Mouse (Mus musculus): ENCODE results near the gene Phf1. TPM values are rescaled to one million over a fixed set of nuclear protein-coding genes. Genes with fewer than 3 reads are reported as not detected.
A peak's percentile ranks its signal among the peaks of the same experiment; 100 is the strongest.
"Not testable (repeated sequence)": the region's sequence is repeated elsewhere in the genome, so short reads cannot be mapped to it uniquely, and the experiment has no call there.

The Phf1 gene
- total and polyA plus RNA-seq, 2 experiments from 2014 or later, result 30.8 to 45.7 TPM

DNA sequence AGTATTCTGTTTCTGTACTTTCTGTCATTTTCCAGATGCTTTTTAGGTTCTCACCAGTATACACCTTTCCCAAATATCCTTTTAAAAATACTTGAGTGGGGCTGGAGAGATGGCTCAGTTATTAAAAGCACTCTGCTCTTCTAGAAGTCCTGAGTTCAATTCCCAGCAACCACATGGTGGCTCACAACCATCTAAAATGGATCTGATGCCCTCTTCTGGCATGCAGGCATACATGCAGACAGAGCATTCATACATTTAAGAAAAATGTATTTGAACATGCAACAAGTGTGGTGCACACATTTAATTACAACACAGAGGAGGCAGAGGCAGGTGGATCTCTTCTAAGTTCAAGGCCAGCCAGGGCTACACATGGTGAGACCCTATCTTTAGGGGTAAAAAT is 42.6 kb downstream of the Phf1 start:
- ATAC-seq, result no peak
- H3K36me3 ChIP-seq (ENCODE audit: insufficient read depth, low read length), result peaks cover 22% of the 10 kb centered on the region
- no peak overlapping the region for H3K9ac ChIP-seq (replicated peaks; ENCODE audit: low read length)
- peaks cover 8% of the 10 kb centered on the region for H3K4me1 ChIP-seq (ENCODE audit: insufficient read depth, low read length)
- H3K4me3 ChIP-seq (ENCODE audit: low read length), result no peak overlapping the region
- peak; percentile 39; the same call in 1 of the 2 replicates for TF ChIP-seq CTCF (IDR thresholded peaks at IDR 0.05; ENCODE audit: low read depth)
- DNase-seq (ENCODE audit: low spot score), result no peak
- H3K4me2 ChIP-seq (ENCODE audit: low read depth, low read length), result no peak overlapping the region
- no peak overlapping the region for H3K27ac ChIP-seq
- no peaks in the 10 kb centered on the region for H3K9me3 ChIP-seq (ENCODE audit: low read length)
- H3K27me3 ChIP-seq (ENCODE audit: insufficient read depth, low read length), result no peaks in the 10 kb centered on the region

GRCm38 (mm10) chr17:26977354-26977753 is 44.5 kb downstream of the Phf1 start:
- not testable (repeated sequence) for DNase-seq (ENCODE audit: low spot score); H3K4me1 ChIP-seq (ENCODE audit: insufficient read depth, low read length); ATAC-seq; H3K9me3 ChIP-seq (ENCODE audit: low read length); H3K9ac ChIP-seq (replicated peaks; ENCODE audit: low read length); H3K27me3 ChIP-seq (ENCODE audit: insufficient read depth, low read length); H3K4me3 ChIP-seq (ENCODE audit: low read length); H3K4me2 ChIP-seq (ENCODE audit: low read depth, low read length); H3K27ac ChIP-seq
- 90% methylated on average over 6 of the region's 6 CpGs for WGBS
- H3K36me3 ChIP-seq (ENCODE audit: insufficient read depth, low read length), result peaks cover 18% of the 10 kb centered on the region

GRCm38 (mm10) chr17:26979426-26979825 is 46.6 kb downstream of the Phf1 start:
- H3K9ac ChIP-seq (replicated peaks; ENCODE audit: low read length), result no peak overlapping the region
- TF ChIP-seq CTCF (IDR thresholded peaks at IDR 0.05; ENCODE audit: low read depth), result no peak
- no peaks in the 10 kb centered on the region for H3K27me3 ChIP-seq (ENCODE audit: insufficient read depth, low read length)
- ATAC-seq (no peak), DNase-seq (ENCODE audit: low spot score) (no peak)
- WGBS, result 82% methylated on average over 2 of the region's 2 CpGs
- peaks cover 18% of the 10 kb centered on the region for H3K36me3 ChIP-seq (ENCODE audit: insufficient read depth, low read length)
- no peak overlapping the region for H3K27ac ChIP-seq
- H3K9me3 ChIP-seq (ENCODE audit: low read length), result no peaks in the 10 kb centered on the region
- H3K4me1 ChIP-seq (ENCODE audit: insufficient read depth, low read length), result no peaks in the 10 kb centered on the region; the same call in 1 of the 2 replicates
- no peak overlapping the region for H3K4me2 ChIP-seq (ENCODE audit: low read depth, low read length)
- H3K4me3 ChIP-seq (ENCODE audit: low read length), result no peak overlapping the region

- no peak overlapping the region for H3K4me3 ChIP-seq (ENCODE audit: low read length)
- TF ChIP-seq CTCF (IDR thresholded peaks at IDR 0.05; ENCODE audit: low read depth), result no peak
- no peak overlapping the region for H3K9ac ChIP-seq (replicated peaks; ENCODE audit: low read length)
- no peaks in the 10 kb centered on the region for H3K4me1 ChIP-seq (ENCODE audit: insufficient read depth, low read length)
- H3K9me3 ChIP-seq (ENCODE audit: low read length), result no peaks in the 10 kb centered on the region
- peaks cover 15% of the 10 kb centered on the region; the same call in 1 of the 2 replicates for H3K36me3 ChIP-seq (ENCODE audit: insufficient read depth, low read length)
- WGBS, result 71% methylated on average over 2 of the region's 2 CpGs
- ATAC-seq (no peak), DNase-seq (ENCODE audit: low spot score) (no peak)
- no peaks in the 10 kb centered on the region for H3K27me3 ChIP-seq (ENCODE audit: insufficient read depth, low read length)
- H3K4me2 ChIP-seq (ENCODE audit: low read depth, low read length), result no peak overlapping the region
- no peak overlapping the region for H3K27ac ChIP-seq
Observed at GRCm38 (mm10) chr17:26981050-26981449, 48.2 kb downstream of the Phf1 start.

- no peaks in the 10 kb centered on the region for H3K27me3 ChIP-seq (ENCODE audit: insufficient read depth, low read length)
- H3K4me1 ChIP-seq (ENCODE audit: insufficient read depth, low read length), result no peaks in the 10 kb centered on the region
- DNase-seq (ENCODE audit: low spot score) (no peak), ATAC-seq (no peak)
- H3K9ac ChIP-seq (replicated peaks; ENCODE audit: low read length), result no peak overlapping the region
- H3K27ac ChIP-seq, result no peak overlapping the region
- WGBS, result 92% methylated on average over 4 of the region's 4 CpGs
- no peaks in the 10 kb centered on the region for H3K9me3 ChIP-seq (ENCODE audit: low read length)
- H3K36me3 ChIP-seq (ENCODE audit: insufficient read depth, low read length), result peaks cover under 1% of the 10 kb centered on the region; the same call in 1 of the 2 replicates
- TF ChIP-seq CTCF (IDR thresholded peaks at IDR 0.05; ENCODE audit: low read depth), result no peak
- no peak overlapping the region for H3K4me2 ChIP-seq (ENCODE audit: low read depth, low read length)
- H3K4me3 ChIP-seq (ENCODE audit: low read length), result no peak overlapping the region
Observed at GRCm38 (mm10) chr17:26983382-26983781, 50.5 kb downstream of the Phf1 start.

DNA sequence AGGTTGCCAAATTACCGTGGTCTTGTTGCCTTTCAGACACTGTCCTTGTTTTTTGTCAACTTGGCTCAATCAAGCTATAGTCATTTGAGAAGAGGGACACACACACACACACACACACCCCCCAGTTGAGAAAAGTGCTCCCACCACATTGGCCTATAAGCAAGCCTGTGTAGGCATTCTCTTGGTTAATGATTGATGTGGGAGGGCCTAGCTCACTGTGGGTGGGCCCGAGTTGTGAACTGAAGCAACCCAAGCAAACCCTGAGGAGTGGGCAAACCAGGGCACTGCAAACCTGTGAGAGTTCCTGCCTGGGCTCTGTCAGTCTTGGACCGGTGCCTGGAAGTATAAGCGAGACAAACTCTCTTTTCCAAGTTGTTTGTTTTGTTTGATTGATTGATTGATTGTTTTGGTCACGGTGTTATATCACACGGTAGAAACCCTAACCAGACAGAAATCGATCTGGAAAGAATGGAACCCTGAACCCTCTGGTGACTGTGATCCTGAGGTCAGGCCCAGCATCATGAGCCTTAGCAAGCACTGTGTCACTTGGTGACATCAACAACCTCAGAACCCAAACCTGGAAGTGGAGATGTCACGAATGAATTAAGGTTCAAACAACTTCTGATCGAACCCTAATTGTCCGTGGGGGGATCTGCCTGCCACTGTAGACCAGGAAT is 52.8 kb downstream of the Phf1 start:
- no peaks in the 10 kb centered on the region for H3K4me1 ChIP-seq (ENCODE audit: insufficient read depth, low read length)
- H3K9me3 ChIP-seq (ENCODE audit: low read length), result no peaks in the 10 kb centered on the region
- no peak overlapping the region for H3K9ac ChIP-seq (replicated peaks; ENCODE audit: low read length)
- no peak overlapping the region for H3K4me3 ChIP-seq (ENCODE audit: low read length)
- WGBS, result 75% methylated on average over 10 of the region's 10 CpGs
- ATAC-seq (no peak), DNase-seq (ENCODE audit: low spot score) (no peak)
- no peak overlapping the region for H3K4me2 ChIP-seq (ENCODE audit: low read depth, low read length)
- no peak overlapping the region for H3K27ac ChIP-seq
- no peak for TF ChIP-seq CTCF (IDR thresholded peaks at IDR 0.05; ENCODE audit: low read depth)
- H3K27me3 ChIP-seq (ENCODE audit: insufficient read depth, low read length), result no peaks in the 10 kb centered on the region
- no peaks in the 10 kb centered on the region for H3K36me3 ChIP-seq (ENCODE audit: insufficient read depth, low read length)

Small RNA genes lying within 50 kb of the gene (microRNA-seq; reads per million reads assigned to microRNA genes)
- gene Gm27775, result 0 reads per million in 2 experiments
- gene Mir3083, result 2.1 reads per million in 2 experiments
- 1.1 to 1.4 reads per million in 2 experiments for gene Mir6968

Other genes with a start within 250 kb of the Phf1 start
- gene Crebrf, start 217.4 kb upstream of the Phf1 start, total RNA-seq (2014; rRNA removed), result 17.7 and 23.5 TPM in 2 replicates
- 11.7 and 13.4 TPM in 2 replicates for gene Crebrf, start 217.4 kb upstream of the Phf1 start, polyA plus RNA-seq (2015; fragmentation: Nextera tagmentation; extraction: Ambion mirVana)
- 38.6 and 42.1 TPM in 2 replicates for gene Bnip1, start 152.0 kb upstream of the Phf1 start, total RNA-seq (2014; rRNA removed)
- gene Bnip1, start 152.0 kb upstream of the Phf1 start, polyA plus RNA-seq (2015; fragmentation: Nextera tagmentation; extraction: Ambion mirVana), result 45.2 and 48.1 TPM in 2 replicates
- gene Nkx2-5, start 88.0 kb upstream of the Phf1 start, total RNA-seq (2014; rRNA removed), result not detected in 2 replicates
- not detected in 2 replicates for gene Nkx2-5, start 88.0 kb upstream of the Phf1 start, polyA plus RNA-seq (2015; fragmentation: Nextera tagmentation; extraction: Ambion mirVana)
- gene Kifc5b, start 16.0 kb upstream of the Phf1 start, total RNA-seq (2014; rRNA removed), result 1.6 and 4.7 TPM in 2 replicates
- 3.2 TPM in 2 replicates for gene Kifc5b, start 16.0 kb upstream of the Phf1 start, polyA plus RNA-seq (2015; fragmentation: Nextera tagmentation; extraction: Ambion mirVana)
- 59.0 and 63.8 TPM in 2 replicates for gene Cuta, start 6.5 kb downstream of the Phf1 start, total RNA-seq (2014; rRNA removed)
- gene Cuta, start 6.5 kb downstream of the Phf1 start, polyA plus RNA-seq (2015; fragmentation: Nextera tagmentation; extraction: Ambion mirVana), result 149 and 152 TPM in 2 replicates
- gene Syngap1, start 8.2 kb downstream of the Phf1 start, total RNA-seq (2014; rRNA removed), result 53.4 and 74.2 TPM in 2 replicates
- gene Syngap1, start 8.2 kb downstream of the Phf1 start, polyA plus RNA-seq (2015; fragmentation: Nextera tagmentation; extraction: Ambion mirVana), result 4.4 and 5.3 TPM in 2 replicates
- 21.4 and 22.7 TPM in 2 replicates for gene Zbtb9, start 40.1 kb downstream of the Phf1 start, total RNA-seq (2014; rRNA removed)
- gene Zbtb9, start 40.1 kb downstream of the Phf1 start, polyA plus RNA-seq (2015; fragmentation: Nextera tagmentation; extraction: Ambion mirVana), result 6.6 and 7.8 TPM in 2 replicates
- 62.9 and 70.8 TPM in 2 replicates for gene Bak1, start 96.0 kb downstream of the Phf1 start, total RNA-seq (2014; rRNA removed)
- 4.0 and 4.2 TPM in 2 replicates for gene Bak1, start 96.0 kb downstream of the Phf1 start, polyA plus RNA-seq (2015; fragmentation: Nextera tagmentation; extraction: Ambion mirVana)
- gene Itpr3, start 124.3 kb downstream of the Phf1 start, total RNA-seq (2014; rRNA removed), result 2.3 and 4.0 TPM in 2 replicates
- gene Itpr3, start 124.3 kb downstream of the Phf1 start, polyA plus RNA-seq (2015; fragmentation: Nextera tagmentation; extraction: Ambion mirVana), result 0.58 TPM in 2 replicates
- 230 and 283 TPM in 2 replicates for gene Uqcc2, start 200.9 kb downstream of the Phf1 start, total RNA-seq (2014; rRNA removed)
- gene Uqcc2, start 200.9 kb downstream of the Phf1 start, polyA plus RNA-seq (2015; fragmentation: Nextera tagmentation; extraction: Ambion mirVana), result 427 and 445 TPM in 2 replicates
- gene Ip6k3, start 234.7 kb downstream of the Phf1 start, total RNA-seq (2014; rRNA removed), result 0.47 TPM in 1 of 2 replicates, not detected in the other
- gene Ip6k3, start 234.7 kb downstream of the Phf1 start, polyA plus RNA-seq (2015; fragmentation: Nextera tagmentation; extraction: Ambion mirVana), result 0.31 and 0.37 TPM in 2 replicates

All from hindbrain, postnatal 0 days (tissue).